ENCODE assay signal across 8 mouse cellular contexts in the genomic region with DNA sequence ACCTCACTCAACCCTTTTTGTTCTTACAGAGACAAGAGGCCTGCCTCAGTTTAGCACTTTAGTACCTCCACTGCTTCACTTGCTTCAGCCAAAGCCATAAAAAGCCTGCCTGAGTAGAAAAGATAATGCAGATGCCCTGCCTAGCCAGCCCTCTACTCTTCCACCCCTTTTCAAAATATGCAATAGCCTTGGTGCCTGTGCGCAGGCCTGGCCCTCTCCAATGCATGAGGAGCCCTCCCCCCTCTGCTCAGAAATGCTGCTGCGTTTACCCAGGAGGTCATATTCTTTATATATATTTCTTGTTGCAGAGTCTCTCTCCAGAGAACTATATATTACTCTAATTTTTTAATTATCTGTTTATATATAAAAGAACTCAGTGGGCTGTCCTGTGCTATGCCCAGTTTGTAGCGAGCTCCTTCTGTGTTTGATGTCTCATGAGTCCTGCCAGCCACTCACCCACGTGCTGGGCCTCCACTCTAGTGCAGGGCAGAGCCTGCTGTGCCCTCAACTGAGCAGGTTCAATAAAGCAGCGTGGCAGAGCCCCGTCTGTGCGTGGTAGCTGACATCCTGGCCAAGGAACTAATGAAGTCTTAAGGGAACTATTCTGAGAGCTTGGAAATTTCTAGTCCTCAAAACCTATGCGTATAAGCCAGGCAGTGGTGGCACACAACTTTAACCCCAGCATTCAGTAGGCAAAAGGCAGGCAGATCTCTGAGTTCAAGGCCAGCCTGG. TPM values are rescaled to one million over a fixed set of nuclear protein-coding genes. Genes with fewer than 3 reads are reported as not detected.
DNase-seq lines count a peak whose midpoint lies in the region; ATAC-seq and TF ChIP-seq lines count a peak whose summit lies in the region.

No protein-coding gene starts in this region.

- peak overlapping the region; percentile 26; the same call in 1 of the 2 replicates for H3K9ac ChIP-seq in forebrain, embryonic 13.5 days
- peak overlapping the region; percentile 54 for H3K9ac ChIP-seq in liver, embryonic 14.5 days (replicated peaks)

- peak; percentile 71 for DNase-seq in cerebellum, adult 11-12 months
- DNase-seq in cerebellum, postnatal 4 days (ENCODE audit: low spot score in 2 of 2), result no peak
- peak; percentile 53 for DNase-seq in G1E (ENCODE audit: low spot score)
- peak; percentile 49 to 57 (median 52) for DNase-seq in liver, embryonic 14.5 days (ENCODE audit: low read depth in 3 of 3, low spot score in 3 of 3)
- DNase-seq in thymus, postnatal 36 days, result no peak
- no peak for DNase-seq in left cerebral cortex, postnatal 14 days (ENCODE audit: low spot score in 2 of 2)
- DNase-seq in kidney, adult 2 months, result no peak

- TF ChIP-seq CTCF in G1E (IDR thresholded peaks at IDR 0.05; ENCODE audit: low read depth, low read length), result no peak
- no peak for TF ChIP-seq CTCF in liver, embryonic 14.5 days (IDR thresholded peaks at IDR 0.05; ENCODE audit: low read depth)
- no peak for TF ChIP-seq CTCF in kidney, adult 2 months (conservative IDR thresholded peaks at IDR 0.05; ENCODE audit: insufficient read depth, insufficient read length, low read depth, low read length)

- no peaks in the 10 kb centered on the region for H3K9me3 ChIP-seq in G1E (replicated peaks)
- no peaks in the 10 kb centered on the region for H3K9me3 ChIP-seq in forebrain, embryonic 13.5 days (replicated peaks)
- H3K9me3 ChIP-seq in liver, embryonic 14.5 days (ENCODE audit: control insufficient read depth, low read length), result no peaks in the 10 kb centered on the region

- no peaks in the 10 kb centered on the region for H3K27me3 ChIP-seq in G1E (ENCODE audit: insufficient read depth, low read length)
- H3K27me3 ChIP-seq in forebrain, embryonic 13.5 days, result no peaks in the 10 kb centered on the region
- H3K27me3 ChIP-seq in liver, embryonic 14.5 days (ENCODE audit: control insufficient read depth, insufficient read depth, low read length), result no peaks in the 10 kb centered on the region
- H3K27me3 ChIP-seq in kidney, adult 2 months (replicated peaks; ENCODE audit: control insufficient read depth, insufficient read depth, low read length), result no peaks in the 10 kb centered on the region

- peak overlapping the region; percentile 60 for H3K27ac ChIP-seq in forebrain, embryonic 13.5 days
- H3K27ac ChIP-seq in liver, embryonic 14.5 days, result peak overlapping the region; percentile 92
- no peak overlapping the region for H3K27ac ChIP-seq in kidney, adult 2 months (ENCODE audit: insufficient read depth, low read depth, low read length)

- intact Hi-C loops in left cerebral cortex, postnatal 14 days (cut with DNase I), result no loop called here

- peaks cover 42% of the 10 kb centered on the region for H3K36me3 ChIP-seq in G1E (replicated peaks)
- peaks cover 14% of the 10 kb centered on the region for H3K36me3 ChIP-seq in forebrain, embryonic 13.5 days (ENCODE audit: poor library complexity, severe bottlenecking)
- H3K36me3 ChIP-seq in liver, embryonic 14.5 days (replicated peaks; ENCODE audit: control insufficient read depth, insufficient read depth, low read depth), result no peaks in the 10 kb centered on the region
- H3K36me3 ChIP-seq in kidney, adult 2 months (ENCODE audit: control insufficient read depth, insufficient read depth, low read length), result no peaks in the 10 kb centered on the region; the same call in 1 of the 2 replicates

- peaks cover 37% of the 10 kb centered on the region for H3K4me1 ChIP-seq in G1E (ENCODE audit: insufficient read depth, low read depth, low read length)
- H3K4me1 ChIP-seq in forebrain, embryonic 13.5 days, result peaks cover 18% of the 10 kb centered on the region
- H3K4me1 ChIP-seq in liver, embryonic 14.5 days (replicated peaks; ENCODE audit: control insufficient read depth in 2 of 2, insufficient read depth in 2 of 2, low read length in 1 of 2), result peaks cover 22 to 32% of the 10 kb centered on the region in 2 experiments
- H3K4me1 ChIP-seq in kidney, adult 2 months (ENCODE audit: control insufficient read depth, insufficient read depth, low read length), result no peaks in the 10 kb centered on the region

- H3K4me2 ChIP-seq in forebrain, embryonic 13.5 days, result no peak overlapping the region
- peak overlapping the region; percentile 58 for H3K4me2 ChIP-seq in liver, embryonic 14.5 days (ENCODE audit: low read depth)

- no peak overlapping the region; the same call in 1 of the 2 replicates for H3K4me3 ChIP-seq in G1E (ENCODE audit: low read depth, low read length)
- no peak overlapping the region for H3K4me3 ChIP-seq in forebrain, embryonic 13.5 days
- no peak overlapping the region for H3K4me3 ChIP-seq in liver, embryonic 14.5 days (ENCODE audit: insufficient read depth in 1 of 2, low read depth in 2 of 2, low read length in 2 of 2)
- no peak overlapping the region for H3K4me3 ChIP-seq in kidney, adult 2 months (ENCODE audit: insufficient read depth, low read depth, low read length)

- TF ChIP-seq EP300 in liver, embryonic 14.5 days (IDR thresholded peaks at IDR 0.05; ENCODE audit: low read depth), result peak; percentile 35; the same call in 1 of the 2 replicates

- ATAC-seq in G1E (ENCODE audit: extremely low read depth, insufficient number of reproducible peaks, low FRiP score, poor library complexity, severe bottlenecking), result peak; percentile 42; the same call in 1 of the 2 replicates
- 0 out of 2 replicates have a peak, but pooled peaks have one; percentile 29 for ATAC-seq in forebrain, embryonic 13.5 days
- peak; percentile 85 for ATAC-seq in liver, embryonic 14.5 days (ENCODE audit: insufficient read depth)

- TF ChIP-seq POLR2A in kidney, adult 2 months (IDR thresholded peaks at IDR 0.05; ENCODE audit: low read depth, low read length), result no peak

- WGBS in forebrain, embryonic 13.5 days, result 48% methylated on average over 8 of the region's 8 CpGs
- 43% methylated on average over 8 of the region's 8 CpGs for WGBS in liver, embryonic 14.5 days (ENCODE audit: insufficient replicate concordance)
- 59% methylated on average over 8 of the region's 8 CpGs for WGBS in kidney, adult 2 months

RNA-seq across cellular contexts. Expression of a gene that starts 15.1 kb away (rescaled TPM):
- total RNA-seq in G1E (2014; fragmentation: Nextera tagmentation), result not detected in 2 replicates
- total RNA-seq in G1E (2017), result not detected in 2 replicates
- polyA plus RNA-seq in G1E (2012), result not detected in 2 replicates
- 0.10 TPM in 1 of 2 replicates, not detected in the other for polyA plus RNA-seq in forebrain, embryonic 13.5 days (2015; fragmentation: Nextera tagmentation; extraction: Ambion mirVana)
- polyA plus RNA-seq in liver, embryonic 14.5 days (2012; rRNA removed), result not detected in 2 replicates
- not detected in 2 replicates for polyA plus RNA-seq in liver, embryonic 14.5 days (2014; fragmentation: Nextera tagmentation; extraction: Ambion mirVana)
- under 1 TPM; 0.19 to 0.26 TPM for total RNA-seq in left cerebral cortex, postnatal 14 days (2021)
- polyA plus RNA-seq in kidney, adult 2 months (2012; rRNA removed), result 0.33 and 0.34 TPM in 2 replicates

RNA-seq across cellular contexts. Expression of a gene that starts 19.2 kb away (rescaled TPM):
- 0.49 and 2.6 TPM in 2 replicates for total RNA-seq in G1E (2014; fragmentation: Nextera tagmentation)
- 1.5 and 1.9 TPM in 2 replicates for total RNA-seq in G1E (2017)
- 3.8 and 4.8 TPM in 2 replicates for polyA plus RNA-seq in G1E (2012)
- 4.5 and 6.4 TPM in 2 replicates for polyA plus RNA-seq in forebrain, embryonic 13.5 days (2015; fragmentation: Nextera tagmentation; extraction: Ambion mirVana)
- polyA plus RNA-seq in liver, embryonic 14.5 days (2012; rRNA removed), result 1.1 TPM in 2 replicates
- polyA plus RNA-seq in liver, embryonic 14.5 days (2014; fragmentation: Nextera tagmentation; extraction: Ambion mirVana), result 1.0 TPM in 2 replicates
- 10 to 100 TPM in 1 of 2 experiments, 1 to 10 TPM in 1; 7.7 to 10.2 TPM for total RNA-seq in left cerebral cortex, postnatal 14 days (2021)
- 19.3 and 22.7 TPM in 2 replicates for polyA plus RNA-seq in kidney, adult 2 months (2012; rRNA removed)

RNA-seq across cellular contexts. Expression of a gene that starts 20.0 kb away (rescaled TPM):
- not detected in 2 replicates for total RNA-seq in G1E (2014; fragmentation: Nextera tagmentation)
- total RNA-seq in G1E (2017), result under 0.01 and 0.06 TPM in 2 replicates
- 0.02 and 0.08 TPM in 2 replicates for polyA plus RNA-seq in G1E (2012)
- 0.36 and 0.42 TPM in 2 replicates for polyA plus RNA-seq in forebrain, embryonic 13.5 days (2015; fragmentation: Nextera tagmentation; extraction: Ambion mirVana)
- 0.11 and 0.16 TPM in 2 replicates for polyA plus RNA-seq in liver, embryonic 14.5 days (2012; rRNA removed)
- 0.08 TPM in 1 of 2 replicates, not detected in the other for polyA plus RNA-seq in liver, embryonic 14.5 days (2014; fragmentation: Nextera tagmentation; extraction: Ambion mirVana)
- 100 to 1,000 TPM; 124 to 128 TPM for total RNA-seq in left cerebral cortex, postnatal 14 days (2021)
- polyA plus RNA-seq in kidney, adult 2 months (2012; rRNA removed), result 3.4 and 3.6 TPM in 2 replicates

RNA-seq across cellular contexts. Expression of a gene that starts 34.6 kb away (rescaled TPM):
- total RNA-seq in G1E (2014; fragmentation: Nextera tagmentation) (not detected in 2 replicates), G1E (2017) (not detected in 2 replicates)
- polyA plus RNA-seq in G1E (2012), result not detected in 2 replicates
- 14.6 and 16.4 TPM in 2 replicates for polyA plus RNA-seq in forebrain, embryonic 13.5 days (2015; fragmentation: Nextera tagmentation; extraction: Ambion mirVana)
- polyA plus RNA-seq in liver, embryonic 14.5 days (2012; rRNA removed), result 0.13 and 0.14 TPM in 2 replicates
- polyA plus RNA-seq in liver, embryonic 14.5 days (2014; fragmentation: Nextera tagmentation; extraction: Ambion mirVana), result not detected in 2 replicates
- 10 to 100 TPM; 49.0 to 49.5 TPM for total RNA-seq in left cerebral cortex, postnatal 14 days (2021)
- polyA plus RNA-seq in kidney, adult 2 months (2012; rRNA removed), result 1.4 and 1.8 TPM in 2 replicates

RNA-seq across cellular contexts. Expression of a gene that starts 35.9 kb away (rescaled TPM):
- total RNA-seq in G1E (2014; fragmentation: Nextera tagmentation) (46.1 and 55.9 TPM in 2 replicates), G1E (2017) (23.9 and 25.4 TPM in 2 replicates)
- 2.0 and 4.2 TPM in 2 replicates for polyA plus RNA-seq in G1E (2012)
- polyA plus RNA-seq in forebrain, embryonic 13.5 days (2015; fragmentation: Nextera tagmentation; extraction: Ambion mirVana), result 12.1 and 13.8 TPM in 2 replicates
- 6.8 and 8.8 TPM in 2 replicates for polyA plus RNA-seq in liver, embryonic 14.5 days (2012; rRNA removed)
- polyA plus RNA-seq in liver, embryonic 14.5 days (2014; fragmentation: Nextera tagmentation; extraction: Ambion mirVana), result 7.9 and 8.1 TPM in 2 replicates
- total RNA-seq in left cerebral cortex, postnatal 14 days (2021), result 10 to 100 TPM; 32.4 TPM
- 44.8 and 48.5 TPM in 2 replicates for polyA plus RNA-seq in kidney, adult 2 months (2012; rRNA removed)

Comparison
In these comparisons a context has a peak if more than half of its experiments do, and no peak if none do; other contexts are left out.
1. DNase-seq: peak in cerebellum, adult 11-12 months (single experiment), G1E (single experiment) and liver, embryonic 14.5 days (3 of 3); none in cerebellum, postnatal 4 days (0 of 2), thymus, postnatal 36 days (0 of 2), left cerebral cortex, postnatal 14 days (0 of 2) and kidney, adult 2 months (single experiment).
2. ATAC-seq: peak in every context shown above with its lines; median percentile 85 in liver, embryonic 14.5 days; 42 in G1E; 29 in forebrain, embryonic 13.5 days.